Mouse (Mus musculus): ENCODE measurements around the gene Sirpb1a.
"Not testable (repeated sequence)": the region's sequence is repeated elsewhere in the genome, so short reads cannot be mapped to it uniquely, and the experiment has no call there.

DNA sequence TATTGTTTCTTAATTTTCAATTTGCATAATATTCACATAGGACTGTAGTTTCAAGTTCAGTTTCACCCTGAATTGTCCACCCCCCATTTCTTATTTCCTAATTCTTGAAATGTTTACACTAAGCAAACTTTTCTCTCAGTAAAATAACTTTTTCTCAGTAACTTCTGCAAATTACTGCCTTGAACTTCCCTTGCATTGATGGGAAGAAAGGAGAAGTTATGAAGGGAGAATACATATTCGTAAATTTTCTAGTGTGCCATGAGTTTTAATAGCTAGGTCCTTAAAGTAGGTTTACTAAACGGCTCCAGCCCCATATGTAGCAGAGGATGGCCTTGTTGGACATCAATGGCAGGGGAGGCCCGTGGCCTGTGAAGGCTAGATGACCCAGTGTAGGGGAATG is 43.8 kb upstream of the Sirpb1a start:
- TF ChIP-seq CTCF (conservative IDR thresholded peaks at IDR 0.05; ENCODE audit: low read length); POU5F1 (IDR thresholded peaks at IDR 0.05; ENCODE audit: borderline replicate concordance, low read length); NANOG (IDR thresholded peaks at IDR 0.05; ENCODE audit: borderline replicate concordance, low read length): not testable (repeated sequence)
